Mouse (Mus musculus) T-helper 2 cell (primary cell): ENCODE data around the gene Ipo11.

Experiments
- in situ Hi-C: fragments of 300-600 bp; cut with MboI, MseI; formaldehyde crosslinking; loops from one replicate; pipeline ENCODE4 v1.15.1; 2025; ENCODE audit warnings: high pct_unique_total_duplicates

Gene Ipo11

GRCm38 (mm10) chr13:106936256-106937137 is at the start of gene Ipo11:
Gene Ipo11 (minus strand): TSS chr13:106936958.
- in situ Hi-C loops = loop anchor here (10.0 to 25.0 kb wide), 2 partner anchors 951 to 1368 kb away; no protein-coding TSS in a partner anchor

- in situ Hi-C loops = no loop called here
These were observed 24.7 kb upstream of the Ipo11 start for GRCm38 (mm10) chr13:106961496-106961895.

GRCm38 (mm10) chr13:106960557-106960956 is 23.8 kb upstream of the Ipo11 start:
- in situ Hi-C loops = no loop called here

GRCm38 (mm10) chr13:106958286-106958685 is 21.5 kb upstream of the Ipo11 start:
- in situ Hi-C loops = no loop called here

GRCm38 (mm10) chr13:106957554-106957953 is 20.8 kb upstream of the Ipo11 start:
- in situ Hi-C loops = no loop called here

- in situ Hi-C loops = no loop called here
These were observed 18.1 kb upstream of the Ipo11 start for GRCm38 (mm10) chr13:106954880-106955279.

GRCm38 (mm10) chr13:106947583-106947982 is 10.8 kb upstream of the Ipo11 start:
- in situ Hi-C loops = loop anchor here (5.0 to 25.0 kb wide), 2 partner anchors 155 to 940 kb away; no protein-coding TSS in a partner anchor

GRCm38 (mm10) chr13:106946594-106947540 is 10.1 kb upstream of the Ipo11 start, which contains the start of gene Dimt1:
Gene Dimt1 (plus strand): TSS chr13:106947127.
- in situ Hi-C loops = loop anchor here (5.0 to 25.0 kb wide), 2 partner anchors 155 to 940 kb away; no protein-coding TSS in a partner anchor

GRCm38 (mm10) chr13:106945518-106945917 is 8.8 kb upstream of the Ipo11 start:
- in situ Hi-C loops = loop anchor here (5.0 to 25.0 kb wide), 2 partner anchors 157 to 942 kb away; no protein-coding TSS in a partner anchor

GRCm38 (mm10) chr13:106942721-106943120 is 6.0 kb upstream of the Ipo11 start:
- in situ Hi-C loops = loop anchor here (25.0 kb wide), 1 partner anchor 945 kb away; no protein-coding TSS in a partner anchor

- in situ Hi-C loops = loop anchor here (25.0 kb wide), 1 partner anchor 946 kb away; no protein-coding TSS in a partner anchor
These were observed 4.6 kb upstream of the Ipo11 start for GRCm38 (mm10) chr13:106941211-106941976.

GRCm38 (mm10) chr13:106937138-106937472 is 347 bp upstream of the Ipo11 start:
- in situ Hi-C loops = loop anchor here (10.0 to 25.0 kb wide), 2 partner anchors 950 to 1368 kb away; no protein-coding TSS in a partner anchor

GRCm38 (mm10) chr13:106935871-106936255 is 895 bp downstream of the Ipo11 start:
- in situ Hi-C loops = loop anchor here (10.0 to 25.0 kb wide), 2 partner anchors 951 to 1369 kb away; no protein-coding TSS in a partner anchor

GRCm38 (mm10) chr13:106929201-106929600 is 7.6 kb downstream of the Ipo11 start:
- in situ Hi-C loops = loop anchor here (25.0 kb wide), 1 partner anchor 958 kb away; no protein-coding TSS in a partner anchor

- in situ Hi-C loops = loop anchor here (25.0 kb wide), 1 partner anchor 959 kb away; no protein-coding TSS in a partner anchor
These were observed 8.5 kb downstream of the Ipo11 start for GRCm38 (mm10) chr13:106928296-106928695.

GRCm38 (mm10) chr13:106925921-106926320 is 10.8 kb downstream of the Ipo11 start:
- in situ Hi-C loops = loop anchor here (25.0 kb wide), 1 partner anchor 961 kb away; no protein-coding TSS in a partner anchor

- in situ Hi-C loops = no loop called here
These were observed 18.3 kb downstream of the Ipo11 start for GRCm38 (mm10) chr13:106918322-106919050.

GRCm38 (mm10) chr13:106913125-106913736 is 23.5 kb downstream of the Ipo11 start:
- in situ Hi-C loops = no loop called here

GRCm38 (mm10) chr13:106910096-106910495 is 26.7 kb downstream of the Ipo11 start:
- in situ Hi-C loops = no loop called here
